Mouse (Mus musculus): ENCODE data around the gene Krt24. TPM values are rescaled to one million over a fixed set of nuclear protein-coding genes. Genes with fewer than 3 reads are reported as not detected.
A peak's percentile ranks its signal among the peaks of the same experiment; 100 is the strongest.

Krt24 gene
- polyA plus RNA-seq, 1 experiment from 2014 or later = not detected

DNA sequence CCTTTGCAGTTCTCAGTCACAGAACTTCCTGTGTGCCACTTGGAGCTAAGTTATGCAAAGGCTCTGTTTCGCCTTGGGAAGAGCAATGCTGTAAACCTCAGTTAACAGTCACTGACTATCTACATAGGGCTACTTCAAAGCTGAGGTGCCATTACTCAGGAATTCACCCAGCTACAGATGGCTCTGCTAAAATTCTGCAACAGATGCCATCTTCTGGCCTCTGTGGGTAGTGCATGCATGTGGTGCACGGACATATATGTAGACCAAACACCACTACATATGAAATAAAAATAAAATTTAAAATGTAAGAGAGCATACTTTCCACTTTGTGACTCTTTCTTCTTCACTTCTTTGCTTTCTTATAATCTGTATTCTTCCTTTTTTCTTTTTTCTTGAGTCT is 22.5 kb upstream of the Krt24 start:
- Histone ChIP-seq H3K36me3 (ENCODE audit: control insufficient read depth, insufficient read depth, low read length) (no peaks in the 10 kb centered on the region), H3K27ac (ENCODE audit: low read depth, low read length) (no peak overlapping the region), H3K4me2 (ENCODE audit: low read length) (no peak overlapping the region), H3K4me1 (ENCODE audit: control insufficient read depth, insufficient read depth, low read length) (no peaks in the 10 kb centered on the region), H3K27me3 (replicated peaks; ENCODE audit: control insufficient read depth, insufficient read depth, low read length) (no peaks in the 10 kb centered on the region), H3K9ac (ENCODE audit: low read length) (no peak overlapping the region), H3K4me3 (ENCODE audit: low read depth, low read length) (no peak overlapping the region), H3K9me3 (replicated peaks; ENCODE audit: control insufficient read depth, low read length) (no peaks in the 10 kb centered on the region)
- 40% methylated on average over 2 of the region's 2 CpGs for WGBS
- DNase-seq (ENCODE audit: low spot score) (peak; percentile 74), ATAC-seq (no peak)

DNA sequence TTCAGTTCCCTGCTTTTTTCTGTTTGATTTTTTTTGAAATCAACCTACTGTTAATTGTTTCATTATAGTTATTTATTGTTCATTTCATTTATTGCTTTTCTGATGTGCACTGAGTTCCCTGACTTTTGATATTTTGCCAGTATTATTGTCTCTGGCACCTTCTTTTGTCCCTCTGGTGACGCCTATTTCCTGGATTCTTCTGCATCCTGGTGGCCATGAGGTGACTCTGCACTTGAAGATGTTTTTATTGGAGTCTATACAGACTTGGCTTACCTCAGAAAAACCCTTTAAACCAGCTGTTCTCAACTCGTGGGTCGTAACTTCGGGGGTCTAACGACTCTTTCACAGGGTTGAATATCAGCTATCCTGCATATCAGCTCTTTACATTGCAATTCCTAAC is 10.0 kb upstream of the Krt24 start:
- no peak overlapping the region for H3K9ac ChIP-seq (ENCODE audit: low read length)
- H3K27ac ChIP-seq (ENCODE audit: low read depth, low read length) = no peak overlapping the region
- H3K36me3 ChIP-seq (ENCODE audit: control insufficient read depth, insufficient read depth, low read length) = no peaks in the 10 kb centered on the region
- H3K9me3 ChIP-seq (replicated peaks; ENCODE audit: control insufficient read depth, low read length) = no peaks in the 10 kb centered on the region
- no peaks in the 10 kb centered on the region for H3K27me3 ChIP-seq (replicated peaks; ENCODE audit: control insufficient read depth, insufficient read depth, low read length)
- peak; percentile 33 for DNase-seq (ENCODE audit: low spot score)
- H3K4me1 ChIP-seq (ENCODE audit: control insufficient read depth, insufficient read depth, low read length) = no peaks in the 10 kb centered on the region
- H3K4me3 ChIP-seq (ENCODE audit: low read depth, low read length) = no peak overlapping the region
- no peak for ATAC-seq
- H3K4me2 ChIP-seq (ENCODE audit: low read length) = no peak overlapping the region
- WGBS = 68% methylated on average over 5 of the region's 5 CpGs

DNA sequence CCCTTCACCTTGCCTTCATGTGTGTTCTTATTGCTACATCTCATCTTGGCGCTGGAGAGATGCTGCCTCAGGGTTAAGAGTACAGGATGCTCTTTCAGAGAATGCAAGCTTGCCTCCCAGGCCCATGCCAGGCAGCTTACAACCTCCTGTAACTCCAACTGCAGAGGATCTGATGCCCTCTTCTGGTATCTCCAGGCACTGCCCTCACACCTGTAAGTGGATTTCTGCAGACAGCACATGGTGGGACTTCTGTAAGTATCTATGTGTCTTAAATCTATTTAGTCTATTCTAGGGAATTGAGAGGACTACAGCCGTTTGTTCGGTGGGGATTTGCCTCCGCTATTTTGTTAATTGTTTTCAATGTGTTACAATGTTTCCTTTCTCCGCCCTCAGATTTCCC is 7.8 kb upstream of the Krt24 start:
- Histone ChIP-seq H3K9ac (ENCODE audit: low read length) (no peak overlapping the region), H3K27ac (ENCODE audit: low read depth, low read length) (no peak overlapping the region), H3K36me3 (ENCODE audit: control insufficient read depth, insufficient read depth, low read length) (no peaks in the 10 kb centered on the region), H3K4me3 (ENCODE audit: low read depth, low read length) (no peak overlapping the region), H3K4me2 (ENCODE audit: low read length) (no peak overlapping the region), H3K9me3 (replicated peaks; ENCODE audit: control insufficient read depth, low read length) (no peaks in the 10 kb centered on the region), H3K27me3 (replicated peaks; ENCODE audit: control insufficient read depth, insufficient read depth, low read length) (no peaks in the 10 kb centered on the region), H3K4me1 (ENCODE audit: control insufficient read depth, insufficient read depth, low read length) (no peaks in the 10 kb centered on the region)
- ATAC-seq (no peak), DNase-seq (ENCODE audit: low spot score) (peak; percentile 50)
- WGBS = 60% methylated on average over 5 of the region's 5 CpGs

DNA sequence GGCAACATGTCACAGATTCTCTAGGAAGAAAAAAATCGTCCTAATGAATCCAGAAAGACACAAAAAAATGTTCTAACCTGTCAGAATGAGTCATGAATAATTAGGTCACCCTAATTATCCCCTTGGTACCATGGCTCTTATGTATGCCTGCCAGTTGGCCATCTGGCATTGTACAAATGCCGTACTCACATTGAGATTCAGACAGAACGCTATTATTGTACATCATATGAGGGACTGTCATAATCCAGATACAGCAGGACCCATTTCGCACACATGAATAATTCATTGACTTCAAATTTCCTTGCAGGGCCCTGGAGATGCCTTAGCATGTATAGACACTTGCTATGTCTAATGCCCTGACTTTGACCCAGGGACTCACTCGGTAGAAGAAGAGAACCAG is 1.1 kb downstream of the Krt24 start:
- no peaks in the 10 kb centered on the region for H3K9me3 ChIP-seq (replicated peaks; ENCODE audit: control insufficient read depth, low read length)
- WGBS = 60% methylated on average over 5 of the region's 5 CpGs
- no peak overlapping the region for H3K4me3 ChIP-seq (ENCODE audit: low read depth, low read length)
- no peak for ATAC-seq
- DNase-seq (ENCODE audit: low spot score) = peak; percentile 37
- H3K27ac ChIP-seq (ENCODE audit: low read depth, low read length) = no peak overlapping the region
- H3K4me2 ChIP-seq (ENCODE audit: low read length) = no peak overlapping the region
- H3K4me1 ChIP-seq (ENCODE audit: control insufficient read depth, insufficient read depth, low read length) = no peaks in the 10 kb centered on the region
- no peaks in the 10 kb centered on the region for H3K27me3 ChIP-seq (replicated peaks; ENCODE audit: control insufficient read depth, insufficient read depth, low read length)
- no peak overlapping the region for H3K9ac ChIP-seq (ENCODE audit: low read length)
- no peaks in the 10 kb centered on the region for H3K36me3 ChIP-seq (ENCODE audit: control insufficient read depth, insufficient read depth, low read length)

DNA sequence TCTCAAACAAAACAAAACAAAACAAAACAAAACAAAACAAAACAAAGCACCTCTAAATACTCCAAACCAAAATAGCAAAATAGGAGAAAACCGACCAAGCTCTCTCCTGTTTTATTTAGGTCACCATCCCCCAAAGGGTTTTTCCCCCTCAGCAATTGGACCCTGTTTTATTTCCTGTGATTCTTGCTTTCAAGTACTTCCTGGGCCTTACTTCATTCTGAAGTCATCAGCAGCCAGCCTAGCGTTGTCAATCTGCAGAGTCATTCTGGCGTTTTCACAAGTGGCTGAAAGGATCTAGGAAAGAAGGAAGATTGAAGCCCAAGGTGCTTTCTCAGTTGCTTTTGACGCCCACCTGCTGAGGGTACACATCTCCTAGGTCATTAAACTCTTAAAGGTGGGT is 1.7 kb downstream of the Krt24 start:
- ATAC-seq = no peak
- no peak overlapping the region for H3K9ac ChIP-seq (ENCODE audit: low read length)
- WGBS = 59% methylated on average over 4 of the region's 4 CpGs
- no peak overlapping the region for H3K27ac ChIP-seq (ENCODE audit: low read depth, low read length)
- H3K4me3 ChIP-seq (ENCODE audit: low read depth, low read length) = no peak overlapping the region
- H3K36me3 ChIP-seq (ENCODE audit: control insufficient read depth, insufficient read depth, low read length) = no peaks in the 10 kb centered on the region
- H3K4me1 ChIP-seq (ENCODE audit: control insufficient read depth, insufficient read depth, low read length) = no peaks in the 10 kb centered on the region
- DNase-seq (ENCODE audit: low spot score) = no peak
- no peaks in the 10 kb centered on the region for H3K27me3 ChIP-seq (replicated peaks; ENCODE audit: control insufficient read depth, insufficient read depth, low read length)
- no peaks in the 10 kb centered on the region for H3K9me3 ChIP-seq (replicated peaks; ENCODE audit: control insufficient read depth, low read length)
- H3K4me2 ChIP-seq (ENCODE audit: low read length) = no peak overlapping the region

DNA sequence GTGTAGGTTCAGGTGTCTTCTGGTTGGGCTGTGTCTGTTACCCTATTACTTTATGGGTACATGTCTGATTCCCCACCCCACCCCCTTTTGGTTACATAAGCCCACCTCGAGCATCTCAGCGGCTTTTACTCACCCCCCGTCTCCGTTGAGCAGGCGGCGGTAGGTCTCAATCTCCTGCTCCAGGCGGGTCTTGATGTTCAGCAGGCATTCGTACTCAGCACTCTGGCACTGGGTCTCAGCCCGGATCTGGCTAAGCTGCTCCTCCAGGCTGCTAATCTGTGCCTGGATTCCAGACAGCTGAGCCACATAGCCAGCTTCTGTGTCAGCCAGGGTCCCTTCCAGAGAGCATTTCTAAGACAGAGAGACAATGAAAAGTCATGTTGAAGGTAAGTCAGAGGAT is 3.9 kb downstream of the Krt24 start:
- Histone ChIP-seq H3K36me3 (ENCODE audit: control insufficient read depth, insufficient read depth, low read length) (no peaks in the 10 kb centered on the region), H3K4me3 (ENCODE audit: low read depth, low read length) (no peak overlapping the region), H3K27me3 (replicated peaks; ENCODE audit: control insufficient read depth, insufficient read depth, low read length) (no peaks in the 10 kb centered on the region), H3K9ac (ENCODE audit: low read length) (no peak overlapping the region), H3K27ac (ENCODE audit: low read depth, low read length) (no peak overlapping the region), H3K4me2 (ENCODE audit: low read length) (no peak overlapping the region), H3K4me1 (ENCODE audit: control insufficient read depth, insufficient read depth, low read length) (no peaks in the 10 kb centered on the region), H3K9me3 (replicated peaks; ENCODE audit: control insufficient read depth, low read length) (no peaks in the 10 kb centered on the region)
- ATAC-seq (no peak), DNase-seq (ENCODE audit: low spot score) (peak; percentile 4)
- 76% methylated on average over 9 of the region's 9 CpGs for WGBS

DNA sequence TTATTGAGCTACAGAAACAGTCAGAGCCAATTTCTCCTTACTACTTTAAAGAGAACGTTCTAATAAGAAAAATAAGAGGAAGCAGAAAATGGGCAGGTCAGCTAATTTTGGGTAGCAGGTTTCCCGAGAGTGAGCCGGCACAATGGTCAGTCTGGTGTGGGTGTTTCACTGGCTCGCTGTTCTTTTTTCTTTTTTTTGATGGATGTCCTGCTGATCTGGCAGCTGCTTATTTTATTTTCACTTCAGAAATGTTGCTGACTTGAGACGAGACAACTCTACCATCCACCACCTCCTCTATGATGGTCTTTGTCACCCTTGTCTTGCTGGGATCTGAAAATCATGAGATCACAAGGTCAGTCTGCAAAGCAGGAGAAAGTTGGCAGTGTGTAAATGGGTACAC is 5.1 kb downstream of the Krt24 start:
- Histone ChIP-seq H3K4me2 (ENCODE audit: low read length) (no peak overlapping the region), H3K36me3 (ENCODE audit: control insufficient read depth, insufficient read depth, low read length) (no peaks in the 10 kb centered on the region), H3K9me3 (replicated peaks; ENCODE audit: control insufficient read depth, low read length) (no peaks in the 10 kb centered on the region), H3K27ac (ENCODE audit: low read depth, low read length) (no peak overlapping the region), H3K4me1 (ENCODE audit: control insufficient read depth, insufficient read depth, low read length) (no peaks in the 10 kb centered on the region), H3K4me3 (ENCODE audit: low read depth, low read length) (no peak overlapping the region), H3K9ac (ENCODE audit: low read length) (no peak overlapping the region), H3K27me3 (replicated peaks; ENCODE audit: control insufficient read depth, insufficient read depth, low read length) (no peaks in the 10 kb centered on the region)
- ATAC-seq = no peak
- DNase-seq (ENCODE audit: low spot score) = no peak
- WGBS = 65% methylated on average over 5 of the region's 5 CpGs

DNA sequence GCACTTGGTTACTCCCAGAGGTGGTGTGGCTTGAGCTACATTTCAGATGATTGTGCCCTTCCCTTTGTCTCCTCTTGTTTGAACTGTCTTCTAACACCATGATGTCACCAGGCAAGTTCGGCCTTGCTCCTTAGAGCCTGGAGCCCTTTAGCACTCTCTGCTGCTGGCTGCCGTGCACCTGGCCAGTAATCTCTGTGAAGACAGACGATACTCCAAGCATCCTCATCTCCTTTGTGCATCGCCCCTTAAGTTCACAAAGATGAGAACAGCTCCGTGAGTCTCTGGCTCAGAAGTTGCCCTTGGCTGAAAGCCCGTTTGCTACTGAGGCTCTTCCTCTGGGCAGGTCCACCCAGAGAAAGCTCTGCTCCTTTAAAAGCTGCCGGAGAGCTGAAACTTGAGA is 8.3 kb downstream of the Krt24 start:
- 67% methylated on average over 7 of the region's 7 CpGs for WGBS
- no peak for ATAC-seq
- no peak for DNase-seq (ENCODE audit: low spot score)
- H3K27me3 ChIP-seq (replicated peaks; ENCODE audit: control insufficient read depth, insufficient read depth, low read length) = no peaks in the 10 kb centered on the region
- no peaks in the 10 kb centered on the region for H3K36me3 ChIP-seq (ENCODE audit: control insufficient read depth, insufficient read depth, low read length)
- H3K9me3 ChIP-seq (replicated peaks; ENCODE audit: control insufficient read depth, low read length) = no peaks in the 10 kb centered on the region
- H3K4me3 ChIP-seq (ENCODE audit: low read depth, low read length) = no peak overlapping the region
- no peak overlapping the region for H3K9ac ChIP-seq (ENCODE audit: low read length)
- no peaks in the 10 kb centered on the region for H3K4me1 ChIP-seq (ENCODE audit: control insufficient read depth, insufficient read depth, low read length)
- no peak overlapping the region for H3K27ac ChIP-seq (ENCODE audit: low read depth, low read length)
- H3K4me2 ChIP-seq (ENCODE audit: low read length) = no peak overlapping the region

DNA sequence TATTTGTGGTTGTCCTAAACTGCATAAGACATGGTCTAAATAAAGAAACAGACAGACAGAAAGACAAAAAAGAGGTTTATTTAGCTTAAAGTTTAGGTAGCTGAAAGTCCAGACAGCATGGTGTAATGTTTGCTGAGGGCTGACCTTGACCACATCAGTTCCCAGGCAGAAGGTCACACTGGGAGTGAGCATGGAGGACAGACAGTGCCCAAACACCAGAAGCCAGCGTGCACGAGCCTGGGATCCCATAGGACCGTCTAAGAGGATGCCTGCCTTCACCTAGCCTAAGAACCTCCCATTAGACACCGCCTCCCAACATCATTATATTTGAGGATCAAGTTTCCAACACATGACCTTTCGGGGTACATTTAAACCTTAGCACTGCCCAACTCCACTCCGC is 9.4 kb downstream of the Krt24 start:
- no peak for ATAC-seq
- WGBS = 90% methylated on average over 6 of the region's 6 CpGs
- no peaks in the 10 kb centered on the region for H3K27me3 ChIP-seq (replicated peaks; ENCODE audit: control insufficient read depth, insufficient read depth, low read length)
- H3K4me1 ChIP-seq (ENCODE audit: control insufficient read depth, insufficient read depth, low read length) = no peaks in the 10 kb centered on the region
- no peaks in the 10 kb centered on the region for H3K9me3 ChIP-seq (replicated peaks; ENCODE audit: control insufficient read depth, low read length)
- no peak overlapping the region for H3K4me3 ChIP-seq (ENCODE audit: low read depth, low read length)
- no peak overlapping the region for H3K4me2 ChIP-seq (ENCODE audit: low read length)
- H3K9ac ChIP-seq (ENCODE audit: low read length) = no peak overlapping the region
- H3K27ac ChIP-seq (ENCODE audit: low read depth, low read length) = no peak overlapping the region
- DNase-seq (ENCODE audit: low spot score) = no peak
- H3K36me3 ChIP-seq (ENCODE audit: control insufficient read depth, insufficient read depth, low read length) = no peaks in the 10 kb centered on the region

DNA sequence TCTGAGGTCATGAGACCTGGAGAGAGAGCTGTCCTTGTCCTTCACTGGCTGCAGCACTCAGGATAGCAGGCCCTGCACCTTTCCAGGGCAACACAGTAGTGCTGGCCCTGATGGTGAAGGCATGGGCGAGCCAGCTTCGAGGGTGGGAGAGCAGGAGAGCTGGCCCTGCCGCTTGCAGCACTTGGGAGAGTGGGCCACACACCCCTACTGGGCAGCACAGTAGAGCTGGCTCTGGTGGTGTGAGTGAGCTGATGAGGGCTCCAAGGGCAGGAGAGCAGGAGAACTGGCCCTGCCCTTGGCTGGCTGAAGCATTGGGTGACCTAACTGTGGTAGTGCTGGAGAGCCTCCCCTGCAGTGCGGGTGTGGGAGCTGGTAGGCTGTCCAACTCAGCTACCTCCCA is 12.3 kb downstream of the Krt24 start:
- Histone ChIP-seq H3K27ac (ENCODE audit: low read depth, low read length) (no peak overlapping the region), H3K9me3 (replicated peaks; ENCODE audit: control insufficient read depth, low read length) (no peaks in the 10 kb centered on the region), H3K27me3 (replicated peaks; ENCODE audit: control insufficient read depth, insufficient read depth, low read length) (no peaks in the 10 kb centered on the region), H3K4me1 (ENCODE audit: control insufficient read depth, insufficient read depth, low read length) (no peaks in the 10 kb centered on the region), H3K4me3 (ENCODE audit: low read depth, low read length) (no peak overlapping the region), H3K4me2 (ENCODE audit: low read length) (no peak overlapping the region), H3K36me3 (ENCODE audit: control insufficient read depth, insufficient read depth, low read length) (no peaks in the 10 kb centered on the region), H3K9ac (ENCODE audit: low read length) (no peak overlapping the region)
- no peak for DNase-seq (ENCODE audit: low spot score)
- no peak for ATAC-seq
- 93% methylated on average over 4 of the region's 4 CpGs for WGBS

Data from forebrain, embryonic 14.5 days (tissue).